Mouse (Mus musculus) G1E (cell line): ENCODE results near the gene Cd72.

Experiments used
- CTCF ChIP-seq: IDR thresholded peaks from 2 replicates; pipeline ENCODE4 v1.5.1; 2012; ENCODE audit warnings: low read depth, low read length, inconsistent platforms, mixed read lengths
- GATA1 ChIP-seq: IDR thresholded peaks from 2 replicates; pipeline ENCODE4 v1.6.1; 2012; ENCODE audit warnings: borderline replicate concordance, low read length, inconsistent platforms, mixed read lengths
- POLR2AphosphoS5 ChIP-seq: IDR thresholded peaks from 2 replicates; pipeline ENCODE4 v1.6.1; 2012; ENCODE audit warnings: low read depth, low read length, inconsistent platforms; ENCODE audit not compliant: insufficient replicate concordance
- TAL1 ChIP-seq: conservative IDR thresholded peaks from 2 replicates; pipeline ENCODE4 v1.6.1; 2012; ENCODE audit warnings: low read depth, low read length, inconsistent platforms, mixed read lengths

DNA sequence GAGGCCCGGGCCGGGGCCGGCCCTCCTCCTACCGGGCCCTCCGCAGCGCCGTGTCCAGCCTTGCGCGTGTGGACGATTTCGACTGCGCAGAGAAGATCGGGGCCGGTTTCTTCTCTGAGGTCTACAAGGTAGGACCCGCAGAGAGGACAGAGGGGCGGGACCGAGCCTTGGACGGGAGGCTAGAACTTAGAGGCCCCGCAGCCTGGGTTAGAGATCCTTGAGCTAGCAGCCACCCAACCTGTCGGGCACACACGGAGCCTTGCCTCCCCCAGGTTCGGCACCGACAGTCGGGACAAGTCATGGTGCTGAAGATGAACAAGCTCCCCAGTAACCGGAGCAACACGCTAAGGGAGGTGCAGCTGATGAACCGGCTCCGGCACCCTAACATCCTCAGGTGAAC lies 10.9 kb downstream of the Cd72 start:
- TF ChIP-seq TAL1: no peak
- no peak for TF ChIP-seq GATA1
- TF ChIP-seq CTCF: no peak
- TF ChIP-seq POLR2AphosphoS5: no peak
